Mouse (Mus musculus): ENCODE measurements at regions not wholly inside any gene's neighbourhood (a gene's known extent, or its start where the extent isn't known, plus 50 kb on each side); places are given as distances from the start of the nearest gene placed in this dataset.
"Not testable (repeated sequence)": the region's sequence is repeated elsewhere in the genome, so short reads cannot be mapped to it uniquely, and the experiment has no call there.

- DNase-seq = peak; percentile 83 to 92
- intact Hi-C loops (cut with DNase I) = no loop called here
These were observed 52.6 kb upstream of the Klf14 start for GRCm38 (mm10) chr6:31011407-31012020.

- intact Hi-C loops (cut with DNase I) = no loop called here
- DNase-seq = no peak
These were observed 57.7 kb upstream of the Klf14 start for GRCm38 (mm10) chr6:31016566-31016965.

GRCm38 (mm10) chr6:31021776-31022175, 62.9 kb upstream of the Klf14 start:
- no peak for DNase-seq
- intact Hi-C loops (cut with DNase I) = no loop called here

GRCm38 (mm10) chr6:31029777-31030176, 70.9 kb upstream of the Klf14 start:
- intact Hi-C loops (cut with DNase I) = loop anchor here (5.0 kb wide), 3 partner anchors 47 to 627 kb away; partner anchors contain the start of gene Klhdc10
- no peak for DNase-seq

DNA sequence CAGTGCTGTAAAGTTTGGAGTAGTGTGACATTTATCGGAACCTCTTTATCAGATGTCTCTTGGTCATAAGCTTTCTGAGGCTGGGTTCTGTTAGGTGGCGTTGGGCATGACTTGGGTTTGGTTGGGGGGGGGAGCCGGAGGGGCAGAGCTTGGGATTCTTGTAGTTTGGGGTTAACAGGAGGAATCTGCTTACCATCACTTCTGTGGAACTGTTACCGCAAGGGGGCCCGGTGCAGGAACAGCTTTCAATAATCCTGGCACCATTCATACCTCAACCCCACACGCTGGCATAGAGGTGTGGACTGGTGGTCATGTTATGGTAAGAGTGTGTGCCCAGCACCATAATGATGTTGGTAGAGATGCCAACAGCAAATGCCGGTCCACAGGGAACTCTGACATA, 72.1 kb upstream of the Klf14 start:
- intact Hi-C loops (cut with DNase I) = loop anchor here (5.0 kb wide), 3 partner anchors 49 to 629 kb away; partner anchors contain the start of gene Klhdc10
- no peak for DNase-seq

DNA sequence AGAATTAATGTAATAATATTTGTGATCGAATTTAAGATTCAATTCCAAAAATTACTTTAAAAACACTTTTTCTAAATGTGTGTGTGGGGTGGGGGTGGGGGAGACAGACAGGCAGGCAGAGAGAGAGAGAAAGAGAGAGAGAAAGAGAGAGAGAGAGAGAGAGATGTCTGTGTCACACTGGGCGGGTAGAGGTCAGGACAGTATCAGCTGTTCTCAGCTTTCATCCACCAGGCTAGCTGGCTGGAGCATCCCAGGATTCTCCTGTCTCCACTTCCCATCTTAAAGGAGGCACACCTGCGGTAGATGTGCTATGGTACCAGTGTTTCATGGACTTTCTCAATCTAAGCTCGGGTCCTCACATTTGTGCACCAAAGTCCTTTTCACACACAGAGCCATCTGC, 73.3 kb upstream of the Klf14 start:
- DNase-seq = no peak
- intact Hi-C loops (cut with DNase I) = loop anchor here (5.0 kb wide), 3 partner anchors 50 to 630 kb away; partner anchors contain the start of gene Klhdc10

GRCm38 (mm10) chr6:31032980-31033608, 74.2 kb upstream of the Klf14 start:
- DNase-seq = peak; percentile 53 to 69
- intact Hi-C loops (cut with DNase I) = loop anchor here (5.0 kb wide), 3 partner anchors 51 to 631 kb away; partner anchors contain the start of gene Klhdc10

DNA sequence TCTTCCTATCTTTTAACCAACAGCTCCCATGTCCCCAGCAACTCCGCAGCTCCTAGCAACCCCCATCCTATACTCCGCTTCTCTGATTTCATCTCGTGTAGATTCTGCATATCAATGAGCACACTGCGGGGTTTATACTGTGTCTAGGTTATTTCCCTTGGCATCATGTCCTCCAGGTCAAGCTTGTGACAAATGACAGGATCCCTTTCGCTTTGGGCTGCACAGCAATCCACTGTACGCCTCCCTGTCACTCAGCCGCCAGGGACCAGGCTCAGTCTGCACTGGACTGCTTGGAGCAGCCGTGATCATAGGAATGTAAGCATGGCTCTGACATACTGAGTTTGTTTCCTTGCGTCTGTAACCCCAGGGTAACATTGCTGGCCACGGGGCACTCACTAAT, 75.9 kb upstream of the Klf14 start:
- no peak for DNase-seq
- intact Hi-C loops (cut with DNase I) = loop anchor here (5.0 kb wide), 3 partner anchors 52 to 632 kb away; partner anchors contain the start of gene Klhdc10

- intact Hi-C loops (cut with DNase I) = no loop called here
- DNase-seq = peak; percentile 12 to 40
These were observed 79.0 kb upstream of the Klf14 start for GRCm38 (mm10) chr6:31037801-31038395.

- intact Hi-C loops (cut with DNase I) = not testable (repeated sequence)
- peak in 1 of 2 experiments; percentile 31 for DNase-seq
These were observed 79.6 kb upstream of the Klf14 start for GRCm38 (mm10) chr6:31038445-31038844.

- intact Hi-C loops (cut with DNase I) = no loop called here
- DNase-seq = no peak
These were observed 80.6 kb upstream of the Klf14 start for GRCm38 (mm10) chr6:31039485-31039884.

DNA sequence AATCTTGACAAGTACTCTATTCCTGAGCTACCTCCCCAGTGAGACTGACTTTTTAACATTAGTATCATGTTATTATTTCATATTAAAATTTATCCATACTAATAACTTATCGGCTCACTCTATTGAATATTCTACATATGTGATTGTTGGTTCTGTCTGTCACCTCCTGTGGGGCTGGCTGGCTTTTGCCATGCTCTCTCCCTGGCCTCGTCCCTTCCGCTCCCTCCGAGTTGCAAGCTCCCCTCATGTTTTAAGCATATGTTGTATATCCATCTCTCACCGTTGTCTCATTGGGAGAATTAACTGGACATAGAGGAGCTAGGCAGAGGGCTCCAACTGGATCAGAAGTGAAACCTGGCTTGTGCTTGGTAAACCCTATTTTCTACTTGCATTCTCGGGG, 81.9 kb upstream of the Klf14 start:
- DNase-seq = no peak
- intact Hi-C loops (cut with DNase I) = no loop called here

- no peak for DNase-seq
- intact Hi-C loops (cut with DNase I) = no loop called here
These were observed 84.5 kb upstream of the Klf14 start for GRCm38 (mm10) chr6:31043368-31043767.

- no peak for DNase-seq
- intact Hi-C loops (cut with DNase I) = no loop called here
These were observed 85.0 kb upstream of the Klf14 start for GRCm38 (mm10) chr6:31043919-31044318.

DNA sequence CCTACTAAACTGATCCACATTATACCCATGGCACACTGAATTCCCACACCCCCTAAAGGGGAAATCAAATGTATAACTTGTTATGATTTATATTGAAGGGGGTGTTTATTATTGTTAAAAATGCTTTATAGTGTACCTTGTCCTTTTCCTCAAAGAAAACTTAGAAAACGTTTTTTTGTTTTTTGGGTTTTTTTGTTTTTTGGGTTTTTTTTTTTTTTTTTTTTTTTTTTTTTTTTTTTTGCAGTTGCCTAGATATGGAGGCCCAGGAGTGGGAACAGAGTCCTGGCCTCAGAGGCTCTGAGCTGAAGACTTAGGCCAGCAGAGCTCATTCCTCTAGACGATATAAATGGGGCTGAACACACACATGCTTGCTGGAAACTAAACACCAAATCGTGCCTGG, 87.3 kb upstream of the Klf14 start:
- intact Hi-C loops (cut with DNase I) = no loop called here
- no peak for DNase-seq

DNA sequence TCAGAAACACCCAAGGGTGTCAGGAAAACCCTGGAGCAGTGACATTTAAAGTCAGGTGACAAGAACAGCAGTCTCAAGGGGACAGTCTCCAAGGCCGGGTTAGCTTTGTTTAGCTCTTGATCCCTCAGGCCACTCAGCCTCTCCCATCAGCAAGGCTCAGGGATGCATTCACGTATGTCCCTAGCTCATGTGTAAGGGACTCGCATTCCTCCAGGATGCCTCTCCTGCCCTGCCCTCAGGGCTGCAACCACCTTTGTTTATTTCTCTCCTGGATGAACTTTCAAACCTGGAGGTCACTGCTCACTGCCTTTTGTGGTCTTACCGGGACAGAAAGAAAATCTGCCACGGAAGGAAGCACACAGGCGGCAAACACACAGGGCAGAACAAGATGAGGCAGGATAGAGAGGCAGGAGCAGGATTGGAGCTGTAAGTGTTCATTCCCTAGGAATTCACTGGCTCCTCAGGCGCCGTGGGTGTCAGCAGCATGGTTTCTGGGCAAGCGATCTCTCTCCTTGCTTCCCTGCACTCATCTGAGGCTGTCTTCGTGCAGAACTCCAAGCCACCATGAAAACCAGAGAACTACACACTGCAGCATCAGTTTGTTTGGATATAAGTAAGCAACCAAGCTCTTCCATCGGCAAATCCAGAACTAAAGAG, 90.2 kb upstream of the Klf14 start:
- no peak for DNase-seq
- intact Hi-C loops (cut with DNase I) = no loop called here

DNA sequence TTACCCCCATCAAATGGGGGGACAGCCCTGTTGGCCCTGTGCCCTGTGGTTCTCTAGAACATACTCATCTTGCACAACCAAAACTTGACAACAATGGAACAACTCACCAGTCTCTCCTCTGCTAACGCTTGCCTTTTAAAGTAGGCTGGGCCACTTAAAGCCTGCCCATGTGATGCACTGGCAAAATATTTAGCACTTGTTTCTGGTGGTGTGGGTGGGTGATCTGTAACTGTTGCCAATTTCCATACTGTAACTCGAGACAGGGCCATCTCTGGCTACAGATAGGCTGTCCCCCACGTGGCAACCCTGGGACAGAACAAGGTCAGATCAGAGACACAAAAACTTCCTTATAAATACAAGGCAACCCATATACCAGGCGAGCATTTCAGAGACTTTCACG, 92.0 kb upstream of the Klf14 start:
- DNase-seq = no peak
- intact Hi-C loops (cut with DNase I) = no loop called here

GRCm38 (mm10) chr6:31051771-31052170, 92.9 kb upstream of the Klf14 start:
- intact Hi-C loops (cut with DNase I) = no loop called here
- DNase-seq = no peak

- DNase-seq = no peak
- intact Hi-C loops (cut with DNase I) = no loop called here
These were observed 94.1 kb upstream of the Klf14 start for GRCm38 (mm10) chr6:31053003-31053402.

GRCm38 (mm10) chr6:31056786-31057566, 98.1 kb upstream of the Klf14 start:
- intact Hi-C loops (cut with DNase I) = no loop called here
- DNase-seq = no peak

All from heart, postnatal 14 days (tissue).